Mouse (Mus musculus): ENCODE measurements around the gene Eif4e2.

Eif4e2 gene

DNA sequence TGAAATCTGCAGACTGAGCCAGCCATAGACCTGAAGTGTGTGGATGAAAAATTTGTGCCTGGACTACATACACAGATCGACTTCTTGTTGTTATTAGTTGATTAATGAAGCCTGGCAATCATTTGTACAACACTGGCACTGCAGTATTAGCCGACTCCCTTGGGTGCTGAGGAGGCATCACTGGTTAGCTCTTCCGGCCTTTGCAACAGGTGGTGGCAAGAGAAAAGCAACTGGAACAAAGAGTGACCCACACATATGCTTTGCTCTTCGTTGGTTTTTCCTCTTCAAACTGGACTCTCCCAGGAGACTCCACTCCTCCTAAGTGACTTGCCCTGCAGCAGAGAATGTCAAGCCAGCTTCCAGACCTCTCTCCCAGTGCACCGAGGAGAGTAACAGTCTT is 9.9 kb upstream of the Eif4e2 start:
- no peak for DNase-seq

DNA sequence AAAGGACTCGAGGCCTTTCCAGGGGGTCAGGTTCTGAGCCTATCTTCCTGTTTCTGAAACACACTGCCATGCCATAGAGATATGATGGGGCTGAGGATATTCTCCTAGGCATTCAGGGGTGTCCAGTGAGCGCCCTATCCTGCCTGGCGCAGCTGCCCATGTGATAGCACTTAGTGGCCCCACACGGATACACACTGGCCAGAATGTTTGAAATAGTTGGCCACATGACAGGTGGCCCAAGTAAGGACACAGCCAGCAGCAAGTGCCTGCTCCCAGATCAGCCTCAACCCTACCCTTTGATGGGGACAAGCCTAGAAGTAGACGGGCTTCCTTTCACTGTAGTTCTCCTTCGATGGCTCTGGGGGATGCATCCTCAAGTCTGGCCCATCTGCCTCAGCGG is 9.2 kb upstream of the Eif4e2 start, which contains the start of gene Chrng:
Chrng (plus strand) TSS at position 193 of the 400 bp plus-strand sequence.
- no peak for DNase-seq

DNA sequence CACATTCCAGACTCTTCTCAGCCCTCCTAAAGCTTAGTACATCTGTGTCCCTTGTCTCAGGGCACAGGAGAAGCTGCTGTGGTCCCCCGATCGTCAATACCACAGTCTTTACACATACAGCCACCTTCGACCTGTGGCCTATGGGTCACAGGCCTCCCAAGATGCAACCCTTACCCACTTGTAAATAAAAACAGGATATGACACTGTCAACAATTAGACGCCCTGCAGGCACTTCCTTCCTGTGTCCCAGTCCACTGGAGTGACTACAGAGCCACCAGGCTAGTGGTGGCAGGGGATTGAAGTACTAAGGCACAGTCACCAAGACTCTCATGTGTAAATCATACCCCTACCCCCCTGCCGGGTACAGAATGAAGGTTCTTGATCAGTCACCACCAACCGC is 8.7 kb upstream of the Eif4e2 start:
- no peak for DNase-seq

DNA sequence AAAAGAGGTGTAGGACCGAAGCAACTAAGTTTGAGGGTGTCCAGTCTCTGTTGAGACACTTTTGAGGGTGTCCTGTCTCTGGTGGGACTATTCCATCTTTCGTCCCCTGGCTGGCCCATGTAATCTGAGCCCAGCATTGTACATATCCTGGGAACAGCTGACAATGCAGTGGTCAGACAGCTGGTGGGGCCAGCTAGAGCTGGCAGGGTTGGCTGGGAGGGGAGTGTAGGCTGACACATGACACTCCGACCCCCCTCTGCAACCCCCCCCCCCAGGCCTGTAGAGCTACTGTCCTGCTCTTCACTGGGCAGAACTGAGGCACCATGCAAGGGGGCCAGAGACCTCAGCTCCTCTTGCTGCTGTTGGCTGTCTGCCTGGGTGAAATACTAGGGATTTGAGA is 8.2 kb upstream of the Eif4e2 start:
- no peak for DNase-seq

DNA sequence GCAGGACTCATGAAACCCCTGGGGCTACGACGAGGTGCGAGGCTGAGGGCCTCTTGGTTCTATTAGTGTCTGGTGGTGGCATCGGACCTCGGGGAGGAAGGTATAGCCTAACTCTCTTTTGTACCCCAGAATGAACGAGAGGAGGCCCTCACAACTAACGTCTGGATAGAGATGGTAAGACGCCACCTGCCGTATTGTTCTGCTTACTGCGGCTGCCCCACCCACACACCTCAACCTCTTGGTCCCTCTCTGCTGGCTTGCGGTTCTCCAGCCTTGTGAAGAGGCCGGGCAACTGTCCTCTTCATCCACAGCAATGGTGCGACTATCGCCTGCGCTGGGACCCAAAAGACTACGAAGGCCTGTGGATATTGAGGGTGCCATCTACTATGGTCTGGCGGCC is 7.4 kb upstream of the Eif4e2 start:
- DNase-seq = peak in 1 of 2 experiments; percentile 30

DNA sequence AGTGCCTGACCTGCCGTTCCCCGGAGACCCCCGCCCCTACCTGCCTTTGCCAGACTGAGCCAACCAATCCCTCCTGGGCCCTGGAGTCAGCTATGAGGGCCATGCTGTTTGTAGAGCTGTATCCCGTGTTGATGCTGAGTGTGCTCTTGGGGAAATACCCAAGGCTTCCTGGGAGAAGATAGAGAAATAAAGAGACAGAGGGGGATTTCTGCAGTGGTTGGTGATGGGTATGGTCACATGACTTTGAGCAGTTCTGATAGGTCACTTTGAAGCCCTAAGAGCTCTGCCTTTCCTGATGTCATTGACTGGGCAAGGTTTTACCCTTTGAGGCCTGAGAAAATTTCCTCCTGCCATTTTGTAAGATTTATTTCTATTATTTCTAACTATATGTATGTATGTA is 2.3 kb upstream of the Eif4e2 start:
- no peak for DNase-seq

DNA sequence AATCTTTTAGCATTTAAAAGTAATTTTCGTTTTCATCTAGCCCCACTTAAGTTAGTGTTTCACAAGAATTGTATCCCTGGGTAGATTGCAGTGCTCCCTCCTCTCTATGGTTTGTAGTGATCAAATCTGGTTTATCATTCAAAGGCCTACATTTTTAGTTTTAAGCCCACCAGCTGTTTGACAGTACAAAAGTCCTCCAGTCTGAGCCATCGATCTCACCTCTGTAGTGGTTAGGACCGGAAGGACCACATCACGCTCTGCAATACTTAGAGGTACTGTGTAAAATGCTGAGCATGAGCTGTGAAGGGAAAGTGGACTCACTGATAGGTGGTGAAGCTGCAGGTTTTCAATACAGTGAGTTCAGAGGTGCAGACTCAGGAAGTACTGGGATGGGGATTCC is 1.0 kb downstream of the Eif4e2 start:
- no peak for DNase-seq

DNA sequence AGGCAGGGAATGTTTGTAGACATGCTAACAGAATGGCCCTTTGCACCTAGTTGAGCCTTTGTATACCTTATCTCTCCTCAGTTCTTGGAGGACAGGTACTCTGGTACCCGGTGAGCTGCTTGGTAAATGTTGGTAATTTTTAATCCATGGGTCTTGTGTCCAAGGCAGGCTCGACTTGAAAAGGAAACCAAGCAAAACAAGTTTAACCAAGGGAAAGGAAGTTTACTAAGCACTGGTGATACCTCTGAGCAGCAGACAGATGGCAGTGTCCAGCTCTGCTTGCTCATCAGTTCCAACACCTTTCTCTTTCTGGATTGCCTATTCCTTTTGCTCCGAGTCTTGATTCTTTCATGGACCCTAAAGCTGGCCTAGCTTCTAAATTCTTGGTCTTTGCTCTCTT is 4.2 kb downstream of the Eif4e2 start:
- no peak for DNase-seq

DNA sequence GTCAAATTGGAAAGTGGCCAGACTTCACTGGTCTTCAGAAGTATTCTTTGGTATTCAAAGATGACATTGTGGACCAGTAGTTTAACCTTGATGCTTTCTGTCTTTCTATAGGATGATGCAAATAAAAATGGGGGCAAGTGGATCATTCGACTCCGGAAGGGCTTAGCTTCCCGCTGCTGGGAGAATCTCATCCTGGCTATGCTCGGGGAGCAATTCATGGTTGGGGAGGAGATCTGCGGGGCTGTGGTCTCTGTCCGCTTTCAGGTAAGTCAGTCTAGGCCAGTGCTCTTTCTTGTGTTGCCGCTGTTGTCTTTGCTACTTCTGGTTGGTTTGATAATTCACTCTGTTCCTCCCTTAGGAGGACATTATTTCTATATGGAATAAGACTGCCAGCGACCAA is 12.0 kb downstream of the Eif4e2 start:
- DNase-seq = no peak

DNA sequence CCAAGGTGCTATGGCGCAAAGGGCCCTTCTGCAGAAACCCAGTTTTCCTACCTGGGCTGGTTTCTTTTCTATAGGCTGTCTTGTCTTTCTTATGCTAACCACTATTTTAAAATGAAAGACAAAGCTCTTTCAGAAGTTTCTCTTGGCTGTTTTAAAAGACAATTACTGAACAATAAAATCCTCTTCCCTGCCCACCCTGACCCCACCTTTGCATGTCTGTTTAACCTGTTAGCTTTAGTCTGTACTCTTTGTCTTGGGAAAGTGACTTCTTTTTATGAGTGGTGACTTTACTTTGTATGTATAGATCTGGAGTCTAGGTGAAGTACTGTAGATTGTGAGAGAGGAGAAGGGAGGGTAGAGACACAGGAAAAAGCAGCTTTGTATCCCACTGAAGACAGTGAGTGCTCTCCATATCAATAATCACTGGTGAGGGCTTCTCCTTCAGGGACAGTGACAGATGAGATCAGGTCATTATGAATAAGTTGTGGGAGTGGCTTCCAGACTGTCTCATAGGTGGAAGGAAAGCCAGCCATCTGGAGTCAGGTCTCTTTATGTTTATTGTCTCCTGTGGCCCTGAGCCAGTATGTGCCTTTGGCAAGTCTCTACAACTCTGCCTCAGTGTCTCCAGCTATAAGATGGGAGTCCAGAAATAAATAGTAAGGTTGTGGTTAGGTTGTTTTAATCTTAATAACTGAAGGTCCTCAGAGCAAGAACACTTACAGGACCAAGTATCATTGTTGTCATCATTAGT is 12.9 kb downstream of the Eif4e2 start:
- peak; percentile 42 to 43 for DNase-seq

DNA sequence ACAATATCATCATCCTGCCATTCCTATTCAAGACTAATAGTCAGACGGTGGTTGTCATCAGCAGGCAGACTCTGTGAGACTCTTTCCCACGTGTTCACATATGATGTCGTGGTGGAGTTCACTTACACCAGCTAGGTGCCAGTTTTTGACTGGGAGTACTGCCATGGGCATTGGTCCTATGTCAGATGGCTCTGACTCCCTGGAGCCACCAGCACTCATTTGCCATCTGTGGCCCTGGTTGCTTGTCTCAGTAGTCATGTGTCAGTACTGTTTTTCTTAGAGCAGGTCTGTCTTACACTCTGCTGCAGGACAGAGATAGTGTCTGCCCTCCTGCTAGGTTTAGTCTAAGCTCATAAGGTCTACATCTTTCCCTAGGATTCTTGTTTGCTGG is 13.4 kb downstream of the Eif4e2 start:
- peak; percentile 92 to 93 for DNase-seq

DNA sequence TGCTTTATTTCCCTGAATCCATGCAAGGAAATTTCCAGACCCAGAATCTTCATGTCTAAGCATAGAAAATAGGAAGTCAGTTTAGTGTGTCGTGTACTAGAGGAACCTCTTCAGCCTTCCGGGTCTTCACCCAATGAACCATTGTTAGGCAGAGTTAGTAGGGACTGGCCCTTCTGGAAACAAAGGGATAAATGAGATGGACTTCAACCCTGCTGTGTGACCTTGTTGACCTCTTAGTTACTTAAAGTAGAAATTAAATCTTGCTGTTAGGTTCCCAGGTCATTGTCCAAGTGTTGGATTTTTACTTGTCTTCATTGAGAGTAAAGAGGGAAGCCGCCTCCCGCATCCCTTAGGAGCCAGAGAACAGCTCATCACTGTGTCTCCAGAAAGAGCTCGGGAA is 16.9 kb downstream of the Eif4e2 start:
- DNase-seq = no peak

DNA sequence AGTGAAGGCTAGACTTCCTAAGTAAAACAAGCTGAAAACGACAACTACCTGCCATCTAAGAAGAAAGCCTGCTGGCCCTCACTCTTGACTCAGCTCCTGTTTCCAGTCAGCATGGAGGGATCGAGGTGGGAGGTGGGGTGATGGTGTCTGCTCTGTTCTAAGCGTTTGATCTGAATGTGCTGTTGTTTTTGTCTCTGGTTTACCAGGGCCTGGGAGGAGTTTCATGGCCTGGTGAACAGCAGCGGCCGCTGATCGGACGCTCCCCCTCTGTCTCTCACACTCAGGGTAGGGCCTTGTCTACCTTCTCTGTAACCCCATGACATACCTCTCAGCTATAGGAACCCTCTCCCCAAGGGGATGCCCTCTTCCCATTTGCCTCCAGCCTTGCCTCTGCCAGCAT is 18.5 kb downstream of the Eif4e2 start:
- DNase-seq = no peak

DNA sequence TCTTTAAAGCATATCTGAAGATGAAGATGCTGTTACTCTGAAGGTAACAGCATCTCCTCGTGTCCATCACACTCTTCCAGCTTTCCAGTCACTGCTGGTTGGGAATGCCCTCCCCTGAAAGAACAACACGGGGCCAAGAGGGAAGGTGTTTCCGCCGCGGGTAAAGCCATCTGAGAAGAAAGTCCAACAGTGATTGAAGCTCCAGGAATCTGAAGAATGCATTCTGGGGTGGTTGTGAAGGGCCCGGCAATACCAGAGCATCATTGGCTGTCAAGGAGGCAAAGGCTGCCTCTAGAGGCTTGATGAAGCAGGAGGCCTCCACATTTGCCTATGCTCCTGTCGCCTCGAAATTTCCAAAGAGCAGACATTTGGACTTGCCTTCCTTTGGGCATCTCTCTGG is 25.3 kb downstream of the Eif4e2 start:
- DNase-seq = no peak

DNA sequence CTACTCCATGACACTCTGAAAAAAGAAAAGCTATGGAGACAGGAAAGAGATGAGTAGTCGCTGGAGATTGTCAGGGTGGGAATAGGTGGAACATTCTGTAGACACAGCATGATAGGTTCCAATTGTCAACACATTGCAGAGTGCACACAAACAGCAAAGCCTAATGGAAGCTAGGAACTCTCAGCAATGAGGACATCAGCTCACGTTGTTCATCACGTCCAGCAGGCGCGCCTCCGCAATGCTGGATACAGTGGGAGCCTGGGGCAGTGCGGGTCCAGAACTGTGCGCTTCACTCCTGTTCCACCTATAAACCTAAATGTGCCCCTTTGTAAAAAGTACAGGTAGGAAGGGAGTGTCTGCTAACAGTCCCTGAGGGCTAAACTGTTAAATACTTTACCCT is 29.3 kb downstream of the Eif4e2 start:
- no peak for DNase-seq

DNA sequence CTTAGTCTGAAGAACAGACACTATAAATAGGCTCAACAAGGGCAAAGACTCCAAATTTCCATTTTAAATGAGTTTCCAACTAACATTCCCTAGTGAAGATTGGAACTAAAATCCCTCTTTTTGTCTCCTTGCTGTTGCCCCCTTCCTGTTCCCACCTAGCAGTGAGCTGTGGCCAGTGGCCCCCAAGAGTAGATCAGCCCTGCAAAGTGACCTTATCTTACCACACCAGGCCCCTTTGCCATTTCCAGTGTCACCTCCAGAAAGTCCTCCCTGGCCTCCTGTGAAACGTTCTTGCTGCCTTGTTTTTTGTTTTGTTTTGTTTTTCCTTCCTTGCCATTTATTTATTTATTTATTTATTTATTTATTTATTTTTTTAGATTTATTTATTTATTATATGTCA is 31.7 kb downstream of the Eif4e2 start:
- no peak for DNase-seq

DNA sequence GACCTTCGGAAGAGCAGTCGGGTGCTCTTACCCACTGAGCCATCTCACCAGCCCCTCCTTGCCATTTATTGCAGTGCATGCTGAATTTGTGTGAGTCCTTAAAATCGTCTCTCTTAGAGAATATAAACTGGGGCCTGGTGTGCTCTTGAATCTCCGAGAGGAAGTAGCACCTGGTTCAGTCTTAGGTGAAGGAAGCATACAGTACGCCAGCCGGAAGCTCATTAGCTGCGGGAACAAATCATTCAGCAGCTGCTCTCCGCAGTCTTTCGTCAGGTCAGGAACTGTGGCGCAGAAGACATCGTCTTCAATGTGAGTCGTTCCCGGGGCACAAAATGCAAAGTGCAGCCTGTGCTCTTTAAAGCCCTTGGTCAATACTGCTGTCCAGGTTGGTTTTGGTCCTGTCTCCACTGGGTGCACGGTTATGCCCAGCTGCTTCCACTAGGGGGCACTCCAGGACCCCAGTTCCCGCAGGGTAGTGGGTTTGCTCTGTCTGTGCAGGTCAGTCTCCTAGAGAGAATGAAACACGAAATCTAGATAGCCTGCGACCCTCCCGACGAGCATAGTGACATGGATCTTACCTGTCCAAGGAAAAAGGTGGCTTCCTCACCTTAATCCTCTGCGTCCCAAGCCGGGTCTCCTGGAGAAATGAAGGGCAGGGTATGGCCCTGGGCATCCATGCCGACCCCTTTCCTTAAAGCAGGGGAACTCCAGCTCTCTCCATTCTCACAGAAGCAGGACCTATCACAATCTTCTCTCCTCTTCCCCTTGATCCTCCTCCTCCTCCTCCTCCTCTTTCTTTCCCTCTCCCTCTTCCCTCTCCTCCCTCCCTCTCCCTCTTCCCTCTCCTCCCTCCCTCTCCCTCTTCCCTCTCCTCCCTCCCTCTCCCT is 32.5 kb downstream of the Eif4e2 start:
- DNase-seq = peak; percentile 96

DNA sequence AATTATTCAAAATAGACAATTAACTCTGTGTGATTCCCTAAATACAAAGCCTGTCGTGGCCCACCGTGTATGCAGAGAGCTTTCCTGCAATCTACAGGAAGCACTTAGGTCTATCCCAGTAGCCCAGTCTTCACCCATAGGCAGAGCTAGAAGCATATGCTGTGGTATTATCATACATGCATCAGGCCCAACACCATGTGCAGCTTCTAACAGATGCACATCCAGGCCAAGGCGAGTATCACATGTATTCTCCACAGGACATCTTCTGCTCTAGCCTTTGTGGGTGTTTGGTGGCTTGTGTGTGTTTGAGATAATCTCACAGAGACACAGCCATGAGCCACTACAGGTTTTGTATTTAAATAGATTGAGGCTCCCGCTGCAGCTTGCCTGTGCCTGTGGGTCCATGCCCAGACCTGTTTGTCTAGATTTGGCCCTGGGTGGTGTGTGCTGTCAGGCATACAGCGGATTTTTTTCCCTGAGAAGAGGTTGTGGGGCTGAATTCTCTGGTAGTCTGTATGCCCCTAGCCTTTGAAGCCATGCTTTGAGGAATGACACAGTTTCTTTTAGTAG is 38.4 kb downstream of the Eif4e2 start:
- no peak for DNase-seq

DNA sequence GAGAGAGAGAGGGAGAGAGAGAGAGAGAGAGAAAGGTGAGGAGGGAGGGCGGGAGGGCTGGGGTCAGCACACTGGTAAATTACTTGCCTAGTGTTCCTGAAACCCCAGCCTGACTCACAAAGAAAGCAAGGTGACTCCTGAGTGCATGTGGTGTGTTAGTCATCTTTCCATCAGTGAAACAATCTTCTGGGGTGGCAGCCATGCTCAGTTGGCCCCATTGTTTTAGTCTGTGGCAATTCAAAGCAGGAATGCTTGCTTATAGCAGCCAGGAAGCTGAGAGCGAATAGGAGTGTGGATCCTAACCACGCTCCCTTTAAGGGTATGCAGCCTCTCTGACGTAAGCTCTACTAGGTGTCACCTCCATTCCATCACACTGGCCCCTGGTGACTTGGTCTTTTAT is 41.5 kb downstream of the Eif4e2 start:
- no peak for DNase-seq

DNA sequence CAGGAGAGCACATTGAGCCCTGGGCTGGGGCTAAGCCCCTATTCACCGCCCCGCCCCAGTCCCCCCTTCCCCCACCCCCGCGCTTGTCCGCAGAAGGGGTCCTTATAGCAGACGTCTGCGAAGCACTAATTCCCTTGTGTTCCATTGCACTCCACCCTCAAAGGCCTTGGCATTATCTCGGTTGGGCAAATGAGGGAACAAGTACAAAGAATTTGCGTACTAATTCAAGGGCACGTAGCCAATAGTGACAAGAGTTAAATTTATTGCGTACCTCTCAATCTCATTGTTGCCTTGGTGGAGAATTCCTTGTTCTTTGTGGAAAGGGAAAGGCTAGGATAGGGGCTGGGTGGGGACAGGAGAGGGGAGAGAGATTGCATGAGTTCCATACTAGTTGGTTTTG is 44.0 kb downstream of the Eif4e2 start:
- no peak for DNase-seq

DNA sequence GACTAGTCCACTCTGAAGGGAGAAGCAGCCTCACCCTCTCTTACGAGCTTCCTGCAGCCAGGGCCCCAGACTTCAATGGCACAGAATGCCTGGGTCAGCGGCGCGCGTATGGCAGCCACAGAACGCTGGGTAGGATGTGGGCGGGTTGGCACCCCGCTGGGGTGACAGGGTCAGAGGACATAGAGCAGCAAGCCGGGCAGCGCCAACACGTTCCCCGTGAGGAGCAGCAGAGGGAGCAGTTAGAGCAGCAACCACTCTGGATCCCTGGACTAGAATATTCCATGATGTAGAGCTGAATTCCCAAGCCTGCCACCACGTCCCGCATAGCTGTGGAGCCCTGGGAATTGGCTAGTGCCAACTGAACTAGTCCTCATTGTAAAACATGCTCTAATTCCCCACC is 44.8 kb downstream of the Eif4e2 start:
- DNase-seq = peak; percentile 35 to 49

DNA sequence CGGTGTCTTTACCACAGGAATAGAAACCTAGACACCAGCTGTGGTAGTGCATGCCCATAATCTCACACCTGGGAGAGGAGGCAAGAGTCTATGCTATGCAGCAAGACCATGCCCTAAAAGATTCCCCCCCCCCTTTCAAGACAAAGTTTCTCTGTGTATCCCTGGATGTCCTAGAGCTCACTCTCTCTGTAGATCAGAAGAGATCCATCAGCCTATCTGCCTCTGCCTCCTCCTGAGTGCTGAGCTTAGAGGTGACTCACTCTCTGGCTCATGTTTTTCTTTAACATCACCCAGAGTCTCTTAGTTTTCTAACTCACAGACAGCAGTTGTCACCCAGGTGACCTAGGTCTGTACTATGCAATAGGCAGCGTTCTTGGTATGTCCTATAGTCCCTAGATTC is 45.6 kb downstream of the Eif4e2 start:
- no peak for DNase-seq

DNA sequence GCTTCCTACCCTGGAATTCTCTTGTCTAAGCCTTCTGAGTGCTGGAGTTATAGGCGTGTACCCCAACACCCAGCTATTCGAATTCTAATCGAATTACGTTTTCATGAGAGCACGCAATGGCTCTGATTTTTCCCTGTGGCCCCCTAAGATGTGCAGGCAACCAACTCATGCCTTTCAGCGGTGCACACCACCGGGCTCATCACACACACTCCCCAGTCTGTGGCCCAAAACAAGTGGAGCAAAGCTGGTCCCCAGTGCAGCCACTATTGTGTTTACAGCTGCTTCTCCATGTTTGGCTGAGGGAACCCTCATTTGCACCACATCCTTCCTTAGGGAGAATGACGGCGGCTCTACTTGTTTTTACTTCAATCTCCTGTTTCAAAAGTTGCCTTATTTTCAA is 49.5 kb downstream of the Eif4e2 start:
- no peak for DNase-seq

DNA sequence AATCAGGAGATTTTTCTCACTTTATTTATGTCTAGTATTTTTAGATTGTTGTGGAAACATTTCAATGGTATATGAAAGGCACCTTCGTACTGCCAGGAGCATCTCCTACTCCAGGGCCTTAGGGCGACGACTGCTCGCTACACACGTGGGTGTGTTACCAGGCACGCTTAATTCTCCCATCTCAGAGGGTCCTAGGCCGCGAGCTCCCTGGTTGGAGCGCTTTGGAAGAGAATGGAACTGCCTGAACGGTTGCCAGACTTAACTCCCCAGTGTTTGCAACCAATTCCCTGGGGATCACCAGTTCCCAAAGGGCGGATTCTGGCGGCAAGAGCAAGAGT is 50.1 kb downstream of the Eif4e2 start:
- DNase-seq = no peak

Measured in cerebellum, postnatal 14 days (tissue).